Mouse (Mus musculus): ENCODE results near the gene Gm9964. TPM values are rescaled to one million over a fixed set of nuclear protein-coding genes. Genes with fewer than 3 reads are reported as not detected.

Gm9964 gene
- total RNA-seq, 2 experiments from 2014 or later = not detected

GRCm38 (mm10) chr11:79258738-79259137 lies 38.0 kb downstream of the Gm9964 start:
- Histone ChIP-seq H3K27ac (no peak overlapping the region), H3K4me3 (no peak overlapping the region)
- DNase-seq (ENCODE audit: low spot score in 2 of 2) = no peak
- no peak for TF ChIP-seq CTCF (conservative IDR thresholded peaks at IDR 0.05)

- peak within 1 kb of the TSS; percentile 95 for H3K27ac ChIP-seq
- peak; percentile 89 to 91 for DNase-seq (ENCODE audit: low spot score in 2 of 2)
- no peak for TF ChIP-seq CTCF (conservative IDR thresholded peaks at IDR 0.05)
- peak within 1 kb of the TSS; percentile 76 for H3K4me3 ChIP-seq
These were observed 42.2 kb downstream of the Gm9964 start, which contains the start of gene Wsb1 for GRCm38 (mm10) chr11:79254391-79255098. Wsb1 (minus strand) TSS chr11:79254671.

- DNase-seq (ENCODE audit: low spot score in 2 of 2) = peak in 1 of 2 experiments; percentile 27
- peak overlapping the region; percentile 95 for H3K27ac ChIP-seq
- peak overlapping the region; percentile 76 for H3K4me3 ChIP-seq
- no peak for TF ChIP-seq CTCF (conservative IDR thresholded peaks at IDR 0.05)
These were observed 42.9 kb downstream of the Gm9964 start for GRCm38 (mm10) chr11:79253542-79254390.

GRCm38 (mm10) chr11:79252881-79253541 lies 43.7 kb downstream of the Gm9964 start:
- no peak for TF ChIP-seq CTCF (conservative IDR thresholded peaks at IDR 0.05)
- no peak for DNase-seq (ENCODE audit: low spot score in 2 of 2)
- no peak overlapping the region; the same call in 1 of the 2 replicates for H3K27ac ChIP-seq
- peak overlapping the region; percentile 76 for H3K4me3 ChIP-seq

Other genes with a start within 250 kb of the Gm9964 start
- 100 to 1,000 TPM; 230 to 231 TPM for gene Ksr1, start 150.5 kb downstream of the Gm9964 start, total RNA-seq (2021)
- 100 to 1,000 TPM in 1 of 2 experiments, 10 to 100 TPM in 1; 83.0 to 101 TPM for gene Wsb1, start 42.2 kb downstream of the Gm9964 start, total RNA-seq (2021)
- 100 to 1,000 TPM; 106 to 115 TPM for gene Nf1, start 42.8 kb upstream of the Gm9964 start, total RNA-seq (2021)
- gene Omg, start 207.2 kb upstream of the Gm9964 start, total RNA-seq (2021) = 10 to 100 TPM; 86.0 to 89.5 TPM
- under 1 TPM; 0.37 to 0.38 TPM for gene Evi2b, start 226.9 kb upstream of the Gm9964 start, total RNA-seq (2021)
- not detected for gene Evi2, start 233.7 kb upstream of the Gm9964 start, total RNA-seq (2021)
- 10 to 100 TPM; 17.3 to 21.2 TPM for gene Evi2a, start 233.7 kb upstream of the Gm9964 start, total RNA-seq (2021)

All from layer of hippocampus, adult 2 months (tissue).